Mouse (Mus musculus): Measurements from ENCODE around the gene 0610040J01Rik.
A peak's percentile ranks its signal among the peaks of the same experiment; 100 is the strongest.

Gene 0610040J01Rik

DNA sequence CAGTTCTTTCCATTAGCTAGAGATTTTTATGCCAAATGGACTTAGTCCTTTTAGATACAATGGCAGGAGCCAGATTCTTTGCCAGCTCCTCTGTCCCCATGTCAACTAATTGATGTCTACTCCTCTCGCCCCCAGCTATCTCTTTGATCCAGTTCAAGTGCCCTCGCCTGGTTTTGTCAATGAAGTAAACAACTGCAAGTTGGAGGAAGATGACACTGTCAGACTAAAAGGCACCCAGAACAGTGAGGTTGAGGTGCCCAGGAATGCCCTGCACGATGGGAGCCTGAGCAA lies 85.6 kb downstream of the 0610040J01Rik start:
- no peak for DNase-seq (ENCODE audit: low read depth, low spot score)

DNA sequence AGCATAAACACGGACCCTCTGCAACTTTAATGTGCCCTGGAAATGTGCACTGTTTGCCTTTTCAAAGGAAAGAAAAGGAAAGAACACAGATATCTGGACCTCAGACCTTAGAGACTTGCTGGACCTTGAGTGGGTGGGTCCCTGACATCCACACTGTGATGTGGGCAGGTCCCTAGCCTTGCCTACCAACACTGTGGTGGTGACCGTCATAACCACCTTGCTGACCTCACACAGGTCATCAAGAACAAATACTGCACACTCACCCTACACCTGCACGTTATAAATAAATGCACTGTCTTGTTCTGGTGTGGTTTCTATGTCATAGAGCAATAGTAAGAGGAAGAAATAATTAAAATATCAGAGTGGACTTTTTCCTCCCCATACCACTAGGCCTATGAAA lies 91.2 kb downstream of the 0610040J01Rik start:
- no peak for DNase-seq (ENCODE audit: low read depth, low spot score)

DNA sequence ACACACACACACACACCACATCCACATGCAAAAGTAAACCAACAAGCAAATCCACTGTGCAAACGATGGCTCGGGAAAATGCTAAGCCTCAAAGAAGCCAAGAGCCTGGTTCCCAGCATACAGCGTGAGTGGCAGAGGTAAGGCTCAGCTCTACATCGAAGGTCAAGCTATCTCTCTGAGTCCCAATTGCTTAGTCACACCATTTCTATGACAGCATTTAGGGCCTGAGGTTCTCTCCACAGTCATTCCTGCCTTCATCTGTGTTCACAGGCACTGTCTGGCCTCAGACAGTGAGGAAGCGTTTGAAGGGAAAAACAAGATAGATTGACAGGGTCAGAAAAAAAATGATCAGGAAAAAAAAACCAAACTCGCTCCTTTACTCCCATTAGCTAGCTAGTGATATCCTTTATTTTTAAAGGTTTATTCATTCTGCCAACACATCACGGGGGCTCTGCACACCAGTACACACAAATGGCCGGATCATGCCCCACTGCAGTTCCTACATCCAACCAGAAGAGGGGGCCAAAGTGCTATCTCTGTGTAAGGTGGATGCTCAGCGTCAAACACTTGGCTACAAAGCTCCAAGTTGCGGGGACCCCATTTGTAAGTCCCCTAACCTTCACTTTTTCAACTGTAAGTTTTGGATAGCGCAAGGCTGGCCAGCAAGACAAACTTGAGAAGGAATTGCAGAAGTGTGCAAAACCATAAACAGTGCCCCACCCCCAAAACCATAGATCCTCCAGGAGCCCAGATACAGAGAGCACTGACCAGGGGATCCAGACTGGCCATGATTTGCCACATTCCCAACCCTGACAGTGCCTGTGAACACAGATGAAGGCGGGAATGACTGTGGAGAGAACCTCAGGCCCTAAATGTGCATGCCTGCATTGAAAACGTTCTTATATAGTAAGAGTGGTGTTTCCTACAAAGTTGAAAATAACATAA lies 94.3 kb downstream of the 0610040J01Rik start:
- DNase-seq (ENCODE audit: low read depth, low spot score): peak; percentile 88

DNA sequence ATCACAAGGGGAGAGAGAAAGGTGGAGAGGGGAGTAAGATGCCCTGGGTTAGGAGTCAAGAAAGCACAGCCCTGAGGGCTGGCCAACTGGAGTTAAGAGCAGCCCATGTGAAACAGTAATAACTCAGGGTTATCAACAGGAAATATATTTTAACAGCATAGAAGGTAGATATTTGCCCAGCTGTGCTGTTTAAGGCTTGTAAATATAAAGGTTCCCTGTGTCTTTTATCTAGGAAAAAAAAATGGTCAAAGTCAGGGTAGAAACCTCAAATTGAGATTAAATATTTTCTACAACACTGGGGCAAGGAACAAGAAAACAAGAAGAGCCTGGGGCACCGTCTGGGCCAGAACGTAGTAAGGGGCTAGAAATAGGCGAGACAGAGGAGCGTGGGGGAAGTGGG lies 95.3 kb downstream of the 0610040J01Rik start:
- DNase-seq (ENCODE audit: low read depth, low spot score): no peak

DNA sequence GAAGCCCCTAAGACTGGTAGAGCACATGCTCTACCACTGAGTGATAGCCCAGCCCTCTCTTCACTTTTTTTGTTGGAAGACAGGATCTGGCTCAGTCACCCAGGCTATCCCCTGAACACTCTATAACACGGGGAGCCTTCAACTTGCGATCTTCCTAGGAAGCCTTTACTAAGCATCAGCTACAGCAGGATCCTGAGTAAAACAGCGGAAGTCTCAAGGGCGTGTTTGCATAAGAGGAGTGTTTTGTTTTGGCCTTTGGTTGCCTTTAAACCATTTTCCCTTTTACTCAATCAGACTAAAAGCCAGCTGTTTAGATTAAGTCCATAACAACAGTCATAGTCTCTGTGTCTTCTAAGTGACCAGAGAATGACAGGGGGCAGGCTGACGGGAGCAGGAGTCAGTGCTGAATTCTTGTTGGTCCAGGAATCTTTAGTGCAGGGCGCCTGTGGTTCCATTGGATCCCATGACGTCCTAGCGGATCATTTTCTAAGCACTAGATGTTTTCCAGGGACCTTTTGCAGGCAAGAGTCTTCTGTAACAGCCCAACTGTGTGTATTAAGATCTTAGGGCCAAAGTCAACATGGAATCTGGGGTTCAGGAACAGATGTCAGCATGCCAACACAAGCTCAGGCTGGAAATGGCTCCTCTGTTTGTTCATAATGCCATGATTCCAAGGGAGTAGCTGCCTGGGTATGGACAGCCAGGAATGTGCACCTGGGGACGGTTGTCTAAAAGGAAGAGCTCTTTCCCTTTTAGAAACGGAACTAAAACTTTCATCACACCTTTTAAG lies 98.2 kb downstream of the 0610040J01Rik start:
- no peak for DNase-seq (ENCODE audit: low read depth, low spot score)

DNA sequence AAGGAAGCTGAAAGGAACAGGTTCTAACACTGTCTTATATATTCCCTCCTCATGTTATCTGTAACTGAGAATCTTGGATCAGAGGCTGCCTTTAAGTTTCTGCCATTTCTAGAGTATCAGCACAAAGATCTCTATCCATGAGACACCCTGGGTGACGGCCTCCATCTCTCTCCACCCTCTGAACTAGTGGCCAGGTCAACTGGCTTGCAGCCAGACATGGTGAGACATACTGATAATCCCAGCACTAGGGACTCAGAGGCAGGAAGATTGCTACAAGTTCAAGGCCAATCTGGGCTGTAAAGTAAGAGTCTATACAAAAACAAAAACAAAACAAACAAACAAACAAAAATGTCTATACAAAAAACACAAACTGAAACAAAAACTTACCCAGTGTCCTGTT lies 102.7 kb downstream of the 0610040J01Rik start:
- DNase-seq (ENCODE audit: low read depth, low spot score): no peak

DNA sequence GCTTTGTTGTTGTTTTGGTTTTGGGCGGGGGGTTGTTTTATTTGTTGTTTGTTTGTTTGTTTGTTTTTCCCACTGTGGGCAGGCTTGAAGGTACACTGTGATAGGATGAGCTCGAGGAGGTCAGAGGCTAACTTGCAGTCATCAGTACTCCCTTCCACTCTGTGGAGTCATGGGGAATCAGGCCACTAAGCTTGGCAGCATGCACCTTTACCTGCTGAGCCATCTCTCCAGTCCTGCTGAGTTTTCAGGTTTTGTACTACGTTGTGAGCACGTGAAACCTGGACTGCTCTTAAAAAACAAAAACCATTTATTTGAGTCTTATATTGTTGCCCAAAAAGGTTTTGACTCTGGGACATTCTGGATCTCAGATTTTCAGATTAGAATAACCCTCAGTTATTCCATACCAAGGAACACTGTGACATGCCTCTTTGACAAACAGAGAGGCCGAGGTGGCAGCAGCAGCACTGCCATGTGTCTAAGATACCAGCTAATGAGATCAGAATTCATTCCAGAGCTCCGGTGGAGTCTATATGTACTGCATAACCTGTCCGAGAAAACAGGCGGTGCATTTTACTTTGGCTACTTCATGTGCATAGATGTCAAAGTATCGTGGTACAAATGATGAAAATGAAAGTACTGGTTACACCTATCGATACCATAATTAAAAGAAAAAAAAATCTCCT lies 104.4 kb downstream of the 0610040J01Rik start:
- DNase-seq (ENCODE audit: low read depth, low spot score): no peak

DNA sequence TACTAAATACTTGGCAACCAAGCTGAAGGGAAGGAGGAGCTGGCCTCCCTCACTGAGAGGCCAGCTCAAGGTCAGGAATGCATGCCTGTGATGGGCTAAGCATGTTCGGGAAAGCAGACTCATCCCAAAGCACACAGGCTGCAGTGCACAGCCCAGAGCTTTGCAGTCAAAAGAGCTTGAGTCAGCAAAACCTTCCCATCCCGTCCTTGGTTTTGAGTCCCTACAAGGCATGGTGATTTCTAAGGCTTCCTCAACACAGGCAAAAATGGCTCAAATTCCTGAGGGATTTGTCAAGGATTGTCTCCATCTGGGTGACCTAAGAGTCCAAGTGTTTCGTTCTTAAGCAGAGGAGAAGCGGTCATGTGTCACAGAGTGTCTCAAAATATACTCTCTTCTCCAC lies 106.0 kb downstream of the 0610040J01Rik start:
- no peak for DNase-seq (ENCODE audit: low read depth, low spot score)

DNA sequence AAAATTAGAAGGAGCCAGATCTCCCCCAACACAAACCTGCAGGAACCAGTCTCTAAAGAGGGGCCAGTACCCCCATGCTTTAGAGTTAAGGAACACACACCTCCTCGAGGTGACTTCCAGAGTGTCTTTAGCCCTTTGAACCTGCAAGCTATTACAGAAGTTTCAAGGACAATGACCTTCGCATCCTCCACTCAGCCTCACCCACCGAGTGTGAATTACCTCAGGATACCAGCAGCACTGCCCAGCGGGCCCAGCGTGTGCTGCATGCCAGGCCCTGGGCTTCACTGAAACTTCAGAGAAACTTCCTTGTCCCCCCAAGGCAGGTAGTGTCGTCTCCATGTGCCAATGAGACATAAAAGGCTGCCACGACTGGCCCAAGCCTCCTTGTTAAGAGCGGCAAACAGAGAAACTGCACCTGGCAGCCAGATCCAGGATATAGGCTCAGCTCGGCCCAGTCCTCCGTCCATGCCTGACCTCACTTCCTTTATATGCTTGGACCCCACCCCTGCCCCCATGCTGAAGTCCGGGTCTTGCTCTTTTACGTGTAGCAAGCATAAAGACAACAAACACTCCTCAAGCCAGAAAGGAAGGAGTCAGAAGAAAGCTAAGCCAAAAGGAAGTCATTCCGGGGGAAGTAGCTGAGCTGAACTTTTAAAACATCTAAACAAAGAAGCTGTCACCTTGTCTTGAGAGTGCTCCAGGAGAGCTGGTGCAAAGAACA lies 111.3 kb downstream of the 0610040J01Rik start:
- DNase-seq (ENCODE audit: low read depth, low spot score): no peak

DNA sequence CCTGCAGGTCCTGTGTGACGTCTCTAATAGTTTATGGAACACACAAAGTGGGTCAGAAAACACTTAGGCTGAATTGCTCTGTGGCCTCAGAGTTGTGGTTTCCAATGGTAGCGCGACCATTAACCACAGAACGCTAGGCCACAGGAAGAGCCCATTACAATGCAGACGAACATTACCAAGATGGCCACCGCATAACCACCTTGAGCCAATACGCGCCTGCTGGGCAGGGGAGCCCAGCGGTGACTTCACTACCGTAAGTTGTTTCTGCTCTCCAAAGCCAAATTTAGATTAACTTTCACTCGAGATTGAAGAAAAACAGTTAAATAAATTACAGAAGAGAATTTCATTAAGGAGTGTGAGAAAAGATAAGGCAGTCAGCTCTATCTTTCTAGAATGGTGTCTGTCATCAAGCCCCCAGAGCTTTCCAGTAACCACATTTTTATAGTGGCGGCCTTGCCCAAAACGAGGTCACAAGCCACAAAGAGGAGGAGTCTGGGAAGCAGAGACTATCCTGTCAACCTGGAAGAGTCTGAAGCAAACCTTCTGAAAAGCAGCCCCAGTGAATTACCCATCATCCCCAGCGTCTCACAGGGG lies 113.0 kb downstream of the 0610040J01Rik start:
- no peak for DNase-seq (ENCODE audit: low read depth, low spot score)

DNA sequence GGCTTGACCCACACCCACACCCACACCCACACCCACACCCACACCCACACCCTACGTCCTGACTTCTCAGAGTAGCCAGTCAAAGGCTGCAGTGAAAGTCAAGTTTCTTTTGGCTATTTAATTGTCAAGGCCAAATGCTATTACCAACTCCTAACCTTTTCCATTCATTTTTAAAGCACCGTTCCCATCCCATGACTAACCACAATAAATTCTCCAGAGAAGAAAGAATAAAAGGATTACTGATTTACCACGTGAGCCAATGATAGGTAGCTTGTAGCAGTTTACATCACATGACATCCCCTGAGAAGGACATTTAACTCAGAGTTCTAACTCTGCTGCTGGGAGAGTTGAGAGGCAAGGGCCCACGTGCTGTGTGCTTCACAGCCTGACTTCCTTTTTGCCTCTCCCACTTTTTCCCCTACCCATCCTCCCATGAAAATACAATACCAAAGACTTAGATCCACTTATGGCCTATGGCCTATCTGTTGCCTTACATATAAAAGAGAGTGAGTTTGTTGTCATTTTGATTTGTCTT lies 118.7 kb downstream of the 0610040J01Rik start:
- no peak for DNase-seq (ENCODE audit: low read depth, low spot score)

DNA sequence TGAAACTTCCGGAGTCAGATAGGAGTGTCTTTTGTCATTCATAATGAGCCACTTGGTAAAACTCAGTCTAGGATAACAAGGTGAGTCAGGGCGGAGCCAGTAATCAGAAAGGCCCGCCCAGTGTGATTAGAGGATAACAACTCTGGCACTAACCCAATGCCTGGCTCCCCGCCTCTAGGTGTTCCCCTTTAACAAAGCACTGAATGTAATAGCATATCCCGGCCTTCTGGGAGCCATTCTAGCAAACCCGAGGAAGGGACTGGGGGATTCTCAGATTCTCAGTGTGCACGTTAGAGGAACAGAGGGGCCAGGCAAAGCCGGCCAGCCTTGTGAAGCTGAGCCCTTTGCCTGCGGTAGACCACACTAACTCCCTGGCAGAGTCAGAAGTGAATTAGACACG lies 120.7 kb downstream of the 0610040J01Rik start:
- no peak for DNase-seq (ENCODE audit: low read depth, low spot score)

DNA sequence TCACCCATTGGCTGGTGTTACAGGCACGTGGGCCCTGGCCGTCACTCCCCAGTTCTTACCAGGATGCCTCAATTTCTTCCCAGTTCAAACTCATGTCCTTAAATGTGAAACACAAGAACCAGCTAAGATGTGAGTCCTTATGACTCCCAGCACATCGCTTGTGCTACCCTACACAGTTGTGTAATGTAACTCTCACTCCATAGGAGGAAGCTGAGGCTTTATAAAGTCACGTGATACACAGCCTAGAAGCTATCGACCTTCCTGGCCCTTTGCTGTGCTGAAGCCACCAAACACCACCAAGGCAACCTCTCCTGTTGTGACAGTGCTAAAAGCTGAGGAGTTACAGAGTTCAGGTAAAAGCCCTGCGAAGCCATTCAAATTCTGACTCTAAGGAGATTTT lies 123.4 kb downstream of the 0610040J01Rik start:
- DNase-seq (ENCODE audit: low read depth, low spot score): no peak

DNA sequence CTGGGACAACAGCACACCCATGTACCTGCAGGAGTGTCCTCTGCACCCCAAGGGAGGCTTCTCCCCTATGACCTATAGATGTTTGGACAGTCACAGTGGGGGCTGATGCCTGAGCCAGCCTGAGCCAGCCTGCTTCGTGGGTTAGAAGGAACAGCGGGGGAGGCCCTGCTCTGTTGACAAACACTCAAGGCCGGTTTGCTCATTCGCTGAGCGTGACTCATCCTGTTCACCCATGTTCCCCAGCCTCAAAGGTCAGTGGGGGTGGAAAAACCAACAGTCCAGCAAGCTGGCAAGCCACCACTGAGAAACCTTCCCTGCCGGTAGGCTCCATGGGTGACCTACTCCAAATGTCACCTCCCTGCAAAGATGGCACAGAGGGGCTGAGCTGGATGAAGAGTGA lies 124.6 kb downstream of the 0610040J01Rik start:
- DNase-seq (ENCODE audit: low read depth, low spot score): no peak

DNA sequence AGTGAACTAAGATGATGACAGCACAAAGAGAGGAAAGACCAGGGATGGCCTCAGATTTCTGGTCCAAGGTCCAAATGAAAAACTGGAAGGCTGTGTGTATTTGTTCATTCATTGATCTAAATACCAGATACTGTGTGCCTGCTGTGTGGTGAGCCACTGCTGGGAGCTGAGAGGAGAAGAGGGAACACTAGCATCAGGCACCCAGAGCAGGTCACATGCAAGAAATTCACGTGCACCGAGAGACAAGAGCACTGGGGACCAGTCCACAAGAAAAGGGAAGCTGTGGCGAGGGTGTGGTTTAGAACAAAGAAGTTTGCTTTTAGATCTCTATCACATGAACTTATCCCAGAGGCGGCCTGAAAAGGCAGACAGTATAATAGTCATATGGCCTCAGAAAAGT lies 126.4 kb downstream of the 0610040J01Rik start:
- DNase-seq (ENCODE audit: low read depth, low spot score): peak; percentile 23

DNA sequence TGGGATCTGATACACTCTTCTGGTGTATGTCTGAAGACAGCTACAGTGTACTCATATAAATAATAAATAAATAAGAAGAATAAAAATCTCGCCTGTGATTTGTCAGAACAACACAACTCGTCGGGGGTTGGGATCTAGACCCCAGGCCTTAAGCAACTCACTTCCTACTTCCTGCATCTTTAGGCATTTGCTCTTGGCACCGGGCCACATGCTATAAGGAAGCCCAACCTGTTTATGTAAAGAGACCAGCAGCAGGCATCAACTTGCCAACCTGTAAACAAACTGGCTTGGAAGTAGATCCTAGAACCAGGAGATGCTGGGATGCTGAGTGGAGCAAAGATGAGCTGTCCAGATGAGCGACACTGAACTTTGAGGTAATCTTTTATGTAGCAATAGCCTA lies 129.7 kb downstream of the 0610040J01Rik start:
- no peak for DNase-seq (ENCODE audit: low read depth, low spot score)

DNA sequence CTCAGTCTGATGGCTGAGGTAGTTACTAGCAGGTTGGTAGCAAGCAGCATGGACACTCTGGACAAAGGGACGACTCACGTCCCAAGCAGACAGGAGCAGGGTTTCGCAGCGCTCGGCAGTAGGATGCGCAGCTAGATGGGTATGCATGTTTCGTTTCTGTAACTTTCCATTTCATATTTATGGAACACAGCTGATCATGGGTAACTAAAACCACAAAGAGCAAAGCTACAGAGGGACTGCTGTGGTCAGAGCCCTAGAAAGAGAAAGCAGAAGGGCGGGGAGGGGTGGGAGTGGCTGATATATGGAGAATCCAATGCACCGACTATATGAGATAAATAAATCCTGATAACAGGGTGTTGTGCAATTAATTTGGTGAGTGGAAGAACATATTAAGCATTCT lies 131.1 kb downstream of the 0610040J01Rik start:
- peak; percentile 20 for DNase-seq (ENCODE audit: low read depth, low spot score)

DNA sequence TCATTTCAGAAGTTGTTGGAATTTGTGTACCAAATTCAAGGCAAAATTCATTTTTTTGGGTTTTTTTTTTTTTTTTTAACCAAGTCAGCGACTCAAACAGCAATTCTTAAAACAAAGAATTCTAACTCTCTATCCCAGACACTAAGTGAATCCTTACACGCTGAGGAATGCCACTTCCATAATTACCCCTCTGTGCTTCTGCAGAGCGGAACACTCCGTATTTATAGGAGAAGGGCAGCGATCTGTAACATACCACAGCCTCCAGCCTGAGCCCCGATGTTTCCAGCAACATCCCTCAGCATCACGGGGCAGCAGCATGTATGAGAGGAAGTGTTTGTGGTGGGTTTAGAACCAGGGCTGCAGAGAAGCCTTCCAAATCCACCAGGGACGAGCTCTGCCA lies 135.4 kb downstream of the 0610040J01Rik start:
- no peak for DNase-seq (ENCODE audit: low read depth, low spot score)

DNA sequence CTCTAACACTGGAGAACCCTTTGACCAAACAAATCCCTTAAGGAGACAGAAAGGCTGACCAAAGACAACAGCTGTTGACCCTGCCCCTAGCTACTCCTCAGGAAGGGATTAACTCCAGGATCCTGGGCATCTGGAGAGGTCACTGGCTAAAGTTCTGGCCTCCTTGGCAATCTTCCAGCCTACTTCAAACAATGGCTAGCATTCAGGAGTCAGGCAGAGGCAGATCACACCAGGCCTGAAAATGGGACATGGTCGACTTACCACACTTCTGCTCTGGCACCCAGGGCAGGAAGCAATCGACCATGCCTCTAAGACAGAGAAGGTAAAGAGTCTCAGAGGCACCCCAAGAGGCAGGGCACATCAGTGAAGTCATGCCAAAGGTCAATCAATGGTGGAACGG lies 137.0 kb downstream of the 0610040J01Rik start:
- DNase-seq (ENCODE audit: low read depth, low spot score): no peak
